Mouse (Mus musculus) embryonic fibroblast, embryonic 13.5 days (primary cell): ENCODE data around the gene Rnf224. TPM values are rescaled to one million over a fixed set of nuclear protein-coding genes. Genes with fewer than 3 reads are reported as not detected.

Source experiments
- H3K27ac ChIP-seq: 2 replicates; pipeline ENCODE4 v1.5.1; 2012; ENCODE audit warnings: low read length, control low read depth, inconsistent platforms; ENCODE audit not compliant: insufficient read depth
- H3K4me1 ChIP-seq: 2 replicates; pipeline ENCODE4 v1.6.1; 2011; ENCODE audit warnings: low read length; ENCODE audit not compliant: control insufficient read depth, insufficient read depth
- H3K4me3 ChIP-seq: 2 replicates; pipeline ENCODE4 v1.5.1; 2011; ENCODE audit warnings: mild to moderate bottlenecking, control low read depth, low read length; ENCODE audit not compliant: insufficient read depth
- CTCF ChIP-seq: IDR thresholded peaks from 2 replicates; pipeline ENCODE4 v1.5.1; 2011; ENCODE audit warnings: mild to moderate bottlenecking, control low read depth, low read length, moderate library complexity, borderline replicate concordance; ENCODE audit not compliant: insufficient read depth
- POLR2A ChIP-seq: IDR thresholded peaks from 2 replicates; pipeline ENCODE4 v1.6.1; 2011; ENCODE audit warnings: low read depth, mild to moderate bottlenecking, control low read depth, low read length, moderate library complexity
- polyA plus RNA-seq: library from polyadenylated mRNA; stranded (reverse); fragments of >200 nt; gene quantifications from 2 replicates; pipeline ENCODE4 v1.2.4, GENCODE M21; 2011; ENCODE audit warnings: low read depth; ENCODE audit not compliant: missing spikeins, insufficient read length

Rnf224 gene
- polyA plus RNA-seq, 1 experiment: not detected

- H3K4me3 ChIP-seq: no peak overlapping the region
- H3K27ac ChIP-seq: no peak overlapping the region
- TF ChIP-seq POLR2A: no peak
- no peak for TF ChIP-seq CTCF
- no peaks in the 10 kb centered on the region for H3K4me1 ChIP-seq
Observed at GRCm38 (mm10) chr2:25184496-25184895, 52.1 kb downstream of the Rnf224 start.

Other genes with a start within 250 kb of the Rnf224 start
- 46.7 and 47.8 TPM in 2 replicates for gene Nsmf, start 182.4 kb downstream of the Rnf224 start, polyA plus RNA-seq
- gene Entpd8, start 156.5 kb downstream of the Rnf224 start, polyA plus RNA-seq: not detected in 2 replicates
- gene Noxa1, start 141.6 kb downstream of the Rnf224 start, polyA plus RNA-seq: not detected in 2 replicates
- 1.7 and 3.2 TPM in 2 replicates for gene Nrarp, start 56.0 kb downstream of the Rnf224 start, polyA plus RNA-seq
- 17.5 and 21.8 TPM in 2 replicates for gene Tor4a, start 39.9 kb downstream of the Rnf224 start, polyA plus RNA-seq
- 38.8 and 42.3 TPM in 2 replicates for gene Nelfb, start 25.3 kb downstream of the Rnf224 start, polyA plus RNA-seq
- gene Stpg3, start 22.1 kb downstream of the Rnf224 start, polyA plus RNA-seq: not detected in 2 replicates
- not detected in 2 replicates for gene Fam166a, start 18.0 kb downstream of the Rnf224 start, polyA plus RNA-seq
- 209 and 237 TPM in 2 replicates for gene Tubb4b, start 12.1 kb downstream of the Rnf224 start, polyA plus RNA-seq
- gene Slc34a3, start 2.4 kb downstream of the Rnf224 start, polyA plus RNA-seq: not detected in 2 replicates
- 0.42 TPM in 1 of 2 replicates, not detected in the other for gene Rnf208, start 5.5 kb upstream of the Rnf224 start, polyA plus RNA-seq
- gene Cysrt1, start 5.7 kb upstream of the Rnf224 start, polyA plus RNA-seq: not detected in 2 replicates
- 2.3 TPM in 1 of 2 replicates, not detected in the other for gene AL732309.1, start 10.1 kb upstream of the Rnf224 start, polyA plus RNA-seq
- 11.6 and 15.3 TPM in 2 replicates for gene Tmem203, start 18.7 kb upstream of the Rnf224 start, polyA plus RNA-seq
- gene Tprn, start 25.8 kb upstream of the Rnf224 start, polyA plus RNA-seq: 7.1 and 9.5 TPM in 2 replicates
- gene Ssna1, start 35.7 kb upstream of the Rnf224 start, polyA plus RNA-seq: 46.2 and 49.4 TPM in 2 replicates
- gene Anapc2, start 35.7 kb upstream of the Rnf224 start, polyA plus RNA-seq: 93.8 and 95.3 TPM in 2 replicates
- gene Tmem210, start 51.4 kb upstream of the Rnf224 start, polyA plus RNA-seq: not detected in 2 replicates
- not detected in 2 replicates for gene Lrrc26, start 53.1 kb upstream of the Rnf224 start, polyA plus RNA-seq
- gene Grin1, start 82.4 kb upstream of the Rnf224 start, polyA plus RNA-seq: 1.6 and 1.7 TPM in 2 replicates
- 41.1 and 70.7 TPM in 2 replicates for gene Man1b1, start 95.6 kb upstream of the Rnf224 start, polyA plus RNA-seq
- gene Dpp7, start 119.6 kb upstream of the Rnf224 start, polyA plus RNA-seq: 29.9 and 32.9 TPM in 2 replicates
- gene Uap1l1, start 128.9 kb upstream of the Rnf224 start, polyA plus RNA-seq: 40.0 and 42.2 TPM in 2 replicates
- gene Sapcd2, start 135.5 kb upstream of the Rnf224 start, polyA plus RNA-seq: 3.3 and 5.2 TPM in 2 replicates
- 0.33 and 2.2 TPM in 2 replicates for gene Entpd2, start 159.1 kb upstream of the Rnf224 start, polyA plus RNA-seq
- 86.0 and 107 TPM in 2 replicates for gene Npdc1, start 162.6 kb upstream of the Rnf224 start, polyA plus RNA-seq
- gene Fut7, start 186.5 kb upstream of the Rnf224 start, polyA plus RNA-seq: not detected in 2 replicates
- 7.8 and 12.1 TPM in 2 replicates for gene Abca2, start 191.9 kb upstream of the Rnf224 start, polyA plus RNA-seq
- gene Clic3, start 220.1 kb upstream of the Rnf224 start, polyA plus RNA-seq: not detected in 2 replicates
- gene Paxx, start 224.3 kb upstream of the Rnf224 start, polyA plus RNA-seq: 12.9 and 13.6 TPM in 2 replicates
- gene Ptgds, start 233.3 kb upstream of the Rnf224 start, polyA plus RNA-seq: not detected in 2 replicates